Mouse (Mus musculus) adrenal gland, adult 18-20 months (tissue): ENCODE measurements around the gene Olfr472. TPM values are rescaled to one million over a fixed set of nuclear protein-coding genes. Genes with fewer than 3 reads are reported as not detected.
"Not testable (repeated sequence)": the region's sequence is repeated elsewhere in the genome, so short reads cannot be mapped to it uniquely, and the experiment has no call there.

Experiments used
- DNase-seq, 2 experiments: peaks; one replicate each; pipeline ENCODE4 v3.0.0; 2021 to 2022; ENCODE audit warnings: low spot score in 2 of 2
- long read RNA-seq, 2 experiments: library from polyadenylated mRNA; stranded (forward); transcript quantifications; one replicate each; pipeline ENCODE4 v2.0.0; 2021
- total RNA-seq, 2 experiments: library from RNA; stranded (reverse); gene quantifications; 1 replicate in 1 of 2; 2 replicates in 1 of 2; pipeline ENCODE4 v1.2.3; 2021

Gene Olfr472
- total RNA-seq, result not detected
- long read RNA-seq, experiment 1, result 0 reads
- long read RNA-seq, experiment 2, result 0 reads

DNA sequence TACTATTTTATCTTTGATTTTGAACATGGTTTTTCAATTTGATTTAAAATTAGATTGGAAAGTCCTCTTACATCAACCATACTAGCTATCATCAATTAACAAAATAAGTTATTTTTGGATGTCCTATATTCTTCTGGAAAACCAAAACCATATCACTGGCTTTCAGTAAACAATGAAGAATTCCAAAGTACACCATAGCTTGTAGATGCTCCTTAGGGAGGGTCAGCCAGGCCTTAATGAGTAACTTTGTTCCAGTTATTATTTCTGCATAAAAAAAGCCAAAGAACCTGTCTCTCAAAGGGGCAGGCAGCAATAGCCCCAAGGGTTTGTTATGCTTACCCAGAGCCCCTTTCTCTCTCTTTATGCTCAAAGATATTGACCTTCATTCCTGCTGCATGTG is at the start of gene Olfr472:
Olfr472 (plus strand) TSS at position 301 of the 400 bp plus-strand sequence.
- DNase-seq, result no peak

DNA sequence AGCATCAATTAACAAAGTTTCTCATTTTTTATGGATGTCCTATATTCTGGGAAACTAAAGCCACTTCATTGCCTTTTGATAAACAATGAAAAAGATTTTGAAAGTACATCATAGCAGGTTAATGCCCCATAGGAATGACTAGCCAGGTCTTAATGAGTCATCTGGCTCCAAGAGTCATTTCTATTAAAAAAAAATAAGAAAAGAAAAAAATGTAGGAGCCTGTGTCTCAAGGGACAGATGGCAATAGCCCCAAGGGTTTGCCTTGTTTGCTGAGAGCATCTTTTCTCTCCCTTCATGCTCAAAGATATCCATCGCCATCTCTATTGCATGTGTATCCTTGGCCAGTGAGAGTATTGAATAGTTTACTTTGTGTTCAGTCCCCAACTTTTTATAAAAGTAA is 32.4 kb downstream of the Olfr472 start, which contains the start of gene Olfr473:
Olfr473 (plus strand) TSS at position 301 of the 400 bp plus-strand sequence.
- DNase-seq, result no peak

DNA sequence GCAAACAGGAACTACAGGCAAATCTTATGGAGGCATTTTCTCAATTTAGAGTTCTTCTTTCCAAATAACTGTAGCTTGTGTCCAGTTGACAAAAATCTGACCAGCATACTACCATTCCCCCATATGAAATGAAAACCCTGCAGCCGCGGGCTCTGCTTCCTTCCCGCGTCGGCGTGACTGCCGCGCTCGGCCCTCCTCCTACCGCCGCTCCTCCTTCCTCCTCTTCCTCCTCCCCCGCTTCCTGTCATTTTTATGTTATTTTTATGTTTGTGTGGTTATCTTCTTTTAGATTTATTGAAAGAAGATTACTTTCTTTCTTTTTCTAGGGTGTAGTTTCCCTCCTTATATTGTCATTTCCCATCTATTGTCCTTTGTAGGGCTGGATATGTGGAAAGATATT is 54.8 kb downstream of the Olfr472 start:
- DNase-seq, result not testable (repeated sequence)

DNA sequence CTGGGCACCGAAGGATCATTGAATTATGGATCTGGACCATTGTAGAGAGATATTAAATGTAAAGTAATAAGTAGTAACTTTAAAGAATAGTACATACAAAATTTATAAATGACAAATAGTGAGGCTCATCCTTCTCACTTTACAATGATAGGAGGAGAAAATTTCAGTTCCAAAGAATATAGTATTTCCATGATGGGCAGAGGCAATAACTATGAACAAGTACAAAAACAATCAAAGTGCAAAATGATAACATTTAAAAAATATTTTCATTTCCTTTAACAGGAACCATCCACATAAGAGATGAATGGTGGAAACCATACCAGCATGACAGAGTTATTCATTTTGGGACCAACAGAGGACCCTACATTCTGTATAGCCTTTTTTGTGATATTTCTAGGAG is 56.6 kb downstream of the Olfr472 start, which contains the start of gene Olfr474:
Olfr474 (plus strand) TSS at position 301 of the 400 bp plus-strand sequence.
- DNase-seq, result no peak

Other genes with a start within 250 kb of the Olfr472 start
- gene Cyb5r2, start 139.9 kb upstream of the Olfr472 start, total RNA-seq, result not detected
- gene Ovch2, start 96.7 kb upstream of the Olfr472 start, total RNA-seq, result not detected
- gene Olfr467, start 85.6 kb upstream of the Olfr472 start, total RNA-seq, result not detected
- not detected for gene Olfr469, start 72.4 kb upstream of the Olfr472 start, total RNA-seq
- not detected for gene Olfr470, start 50.4 kb upstream of the Olfr472 start, total RNA-seq
- not detected for gene Olfr473, start 32.5 kb downstream of the Olfr472 start, total RNA-seq
- gene Olfr474, start 56.7 kb downstream of the Olfr472 start, total RNA-seq, result not detected
- gene Olfr476, start 66.9 kb downstream of the Olfr472 start, total RNA-seq, result not detected
- not detected for gene Olfr477, start 88.8 kb downstream of the Olfr472 start, total RNA-seq
- gene Olfr478, start 136.1 kb downstream of the Olfr472 start, total RNA-seq, result not detected
- gene Olfr479, start 152.8 kb downstream of the Olfr472 start, total RNA-seq, result not detected
- not detected for gene Olfr480, start 169.4 kb downstream of the Olfr472 start, total RNA-seq
- gene Olfr481, start 182.0 kb downstream of the Olfr472 start, total RNA-seq, result not detected
- gene Olfr482, start 199.7 kb downstream of the Olfr472 start, total RNA-seq, result 1 to 10 TPM; 1.9 to 2.0 TPM
- not detected for gene Olfr483, start 202.9 kb downstream of the Olfr472 start, total RNA-seq
- gene Olfr484, start 229.5 kb downstream of the Olfr472 start, total RNA-seq, result not detected